In genomic region chr12:102303867-102304266, GRCm38 (mm10) we compare ENCODE assay signal across 12 mouse cellular contexts. TPM values are rescaled to one million over a fixed set of nuclear protein-coding genes. Genes with fewer than 3 reads are reported as not detected.
DNase-seq lines count a peak whose midpoint lies in the region; ATAC-seq and TF ChIP-seq lines count a peak whose summit lies in the region.
"Had no signal": no experiment of that assay in that cellular context is flagged by ENCODE, and none has a peak within 500 bp of the region (broad histone marks: within the 10 kb centered on the region; RNA-seq: fewer than 3 reads in every experiment).

No protein-coding gene starts in this region.

- H3K4me2 ChIP-seq in intestine, embryonic 14.5 days (ENCODE audit: low read length) = 0 out of 2 replicates have a peak overlapping the region, but pooled peaks have one; percentile 6
- H3K4me2 ChIP-seq in intestine, postnatal 0 days (replicated peaks; ENCODE audit: low read depth) = no peak overlapping the region
- H3K4me2 ChIP-seq in midbrain, embryonic 11.5 days = no peak overlapping the region
- H3K4me2 ChIP-seq in limb, embryonic 15.5 days = no peak overlapping the region
- H3K4me2 ChIP-seq: liver, embryonic 11.5 days had no signal

- no peak overlapping the region for H3K9ac ChIP-seq in intestine, embryonic 14.5 days (ENCODE audit: low read length)
- H3K9ac ChIP-seq in intestine, postnatal 0 days (ENCODE audit: low read depth, low read length) = no peak overlapping the region
- H3K9ac ChIP-seq in midbrain, embryonic 11.5 days (ENCODE audit: low read length) = no peak overlapping the region
- no peak overlapping the region for H3K9ac ChIP-seq in limb, embryonic 15.5 days

- no peak for TF ChIP-seq CTCF in intestine, postnatal 0 days (IDR thresholded peaks at IDR 0.05; ENCODE audit: low read depth)

- H3K27ac ChIP-seq in intestine, embryonic 14.5 days (ENCODE audit: low read depth) = peak overlapping the region; percentile 17; the same call in 1 of the 2 replicates
- H3K27ac ChIP-seq in intestine, postnatal 0 days (ENCODE audit: low read depth, low read length) = no peak overlapping the region; the same call in 1 of the 2 replicates
- 0 out of 2 replicates have a peak overlapping the region, but pooled peaks have one; percentile 38 for H3K27ac ChIP-seq in midbrain, embryonic 10.5 days (replicated peaks)
- H3K27ac ChIP-seq in midbrain, embryonic 11.5 days (ENCODE audit: low read depth, low read length) = no peak overlapping the region
- 0 out of 2 replicates have a peak overlapping the region, but pooled peaks have one; percentile 51 for H3K27ac ChIP-seq in limb, embryonic 15.5 days

- H3K27me3 ChIP-seq in intestine, embryonic 14.5 days (replicated peaks; ENCODE audit: control insufficient read depth, insufficient read depth, low read length) = no peaks in the 10 kb centered on the region
- H3K27me3 ChIP-seq in intestine, postnatal 0 days (replicated peaks; ENCODE audit: control insufficient read depth, insufficient read depth, low read length) = no peaks in the 10 kb centered on the region
- H3K27me3 ChIP-seq in midbrain, embryonic 10.5 days (ENCODE audit: low read depth, poor library complexity, severe bottlenecking) = no peaks in the 10 kb centered on the region
- H3K27me3 ChIP-seq in midbrain, embryonic 11.5 days (ENCODE audit: control insufficient read depth, insufficient read depth, low read length) = no peaks in the 10 kb centered on the region
- H3K27me3 ChIP-seq in limb, embryonic 15.5 days = no peaks in the 10 kb centered on the region

- no peak; the same call in 1 of the 2 replicates for ATAC-seq in intestine, embryonic 14.5 days (replicated peaks; ENCODE audit: low FRiP score, low TSS enrichment, low read depth)
- no peak for ATAC-seq in intestine, postnatal 0 days
- no peak for ATAC-seq in midbrain, embryonic 11.5 days (ENCODE audit: low FRiP score)
- no peak for ATAC-seq in limb, embryonic 15.5 days (ENCODE audit: insufficient number of reproducible peaks, low FRiP score, low TSS enrichment, low read depth)

- no peaks in the 10 kb centered on the region for H3K9me3 ChIP-seq in intestine, embryonic 14.5 days (ENCODE audit: control insufficient read depth, low read length)
- H3K9me3 ChIP-seq in intestine, postnatal 0 days (ENCODE audit: control insufficient read depth) = no peaks in the 10 kb centered on the region
- no peaks in the 10 kb centered on the region for H3K9me3 ChIP-seq in midbrain, embryonic 10.5 days (replicated peaks)
- H3K9me3 ChIP-seq in midbrain, embryonic 11.5 days (ENCODE audit: control insufficient read depth, low read length) = no peaks in the 10 kb centered on the region
- H3K9me3 ChIP-seq in limb, embryonic 15.5 days = no peaks in the 10 kb centered on the region

- no peak overlapping the region for H3K4me3 ChIP-seq in intestine, embryonic 14.5 days (ENCODE audit: low read depth, low read length)
- no peak overlapping the region for H3K4me3 ChIP-seq in intestine, postnatal 0 days (ENCODE audit: low read depth, low read length)
- H3K4me3 ChIP-seq in midbrain, embryonic 10.5 days = no peak overlapping the region
- no peak overlapping the region for H3K4me3 ChIP-seq in midbrain, embryonic 11.5 days (ENCODE audit: low read depth, low read length)
- H3K4me3 ChIP-seq in limb, embryonic 15.5 days = no peak overlapping the region

- 19% methylated on average over 7 of the region's 7 CpGs for whole genome bisulfite sequencing in intestine, embryonic 14.5 days
- WGBS in intestine, postnatal 0 days = 37% methylated on average over 7 of the region's 7 CpGs
- WGBS in midbrain, embryonic 10.5 days = 67% methylated on average over 7 of the region's 7 CpGs
- WGBS in midbrain, embryonic 11.5 days = 63% methylated on average over 7 of the region's 7 CpGs
- 32% methylated on average over 7 of the region's 7 CpGs for WGBS in limb, embryonic 15.5 days

- no peaks in the 10 kb centered on the region for H3K36me3 ChIP-seq in intestine, embryonic 14.5 days (ENCODE audit: control insufficient read depth, insufficient read depth, low read length)
- no peaks in the 10 kb centered on the region for H3K36me3 ChIP-seq in intestine, postnatal 0 days (ENCODE audit: control insufficient read depth, insufficient read depth)
- no peaks in the 10 kb centered on the region for H3K36me3 ChIP-seq in midbrain, embryonic 10.5 days
- no peaks in the 10 kb centered on the region for H3K36me3 ChIP-seq in midbrain, embryonic 11.5 days (ENCODE audit: control insufficient read depth, insufficient read depth, low read length)
- no peaks in the 10 kb centered on the region for H3K36me3 ChIP-seq in limb, embryonic 15.5 days

- peaks cover 54% of the 10 kb centered on the region for H3K4me1 ChIP-seq in intestine, embryonic 14.5 days (replicated peaks; ENCODE audit: control insufficient read depth, insufficient read depth, low read length)
- H3K4me1 ChIP-seq in intestine, postnatal 0 days (replicated peaks; ENCODE audit: control insufficient read depth, insufficient read depth, low read length) = peaks cover 13% of the 10 kb centered on the region; the same call in 1 of the 2 replicates
- H3K4me1 ChIP-seq in midbrain, embryonic 10.5 days = peaks cover 31% of the 10 kb centered on the region
- H3K4me1 ChIP-seq in midbrain, embryonic 11.5 days (ENCODE audit: control insufficient read depth, insufficient read depth, low read length) = no peaks in the 10 kb centered on the region
- H3K4me1 ChIP-seq in limb, embryonic 15.5 days = peaks cover 46% of the 10 kb centered on the region

- intact Hi-C loops in gastrocnemius, postnatal 14 days (cut with DNase I; ENCODE audit: low total_unique reads) = no loop called here

- DNase-seq in gastrocnemius, postnatal 14 days = peak; percentile 36
- no peak for DNase-seq in gastrocnemius, postnatal 10 days
- DNase-seq in intestine, embryonic 14.5 days (ENCODE audit: low spot score) = no peak
- DNase-seq in midbrain, embryonic 10.5 days (ENCODE audit: low spot score) = no peak
- no peak for DNase-seq in midbrain, embryonic 11.5 days (ENCODE audit: low spot score, missing footprints)
- DNase-seq in layer of hippocampus, adult 18-20 months (ENCODE audit: low spot score in 2 of 2) = no peak
- DNase-seq: adrenal gland, adult 8-10 months; heart, postnatal 36 days; thymus, adult 2 months had no signal

RNA-seq across cellular contexts. Expression of gene Rin3, which starts 21.0 kb away (rescaled TPM):
- 10 to 100 TPM; 11.0 to 13.0 TPM for total RNA-seq in gastrocnemius, postnatal 14 days (2021)
- 10 to 100 TPM; 13.2 to 21.0 TPM for total RNA-seq in gastrocnemius, postnatal 10 days (2021)
- polyA plus RNA-seq in intestine, embryonic 14.5 days (2014; fragmentation: Nextera tagmentation; extraction: Ambion mirVana) = 13.4 and 14.6 TPM in 2 replicates
- polyA plus RNA-seq in intestine, postnatal 0 days (2015; fragmentation: Nextera tagmentation; extraction: Ambion mirVana) = 8.8 and 10.5 TPM in 2 replicates
- 4.2 and 4.6 TPM in 2 replicates for polyA plus RNA-seq in midbrain, embryonic 10.5 days (2016; fragmentation: Nextera tagmentation; extraction: Ambion mirVana)
- 3.3 and 4.8 TPM in 2 replicates for polyA plus RNA-seq in midbrain, embryonic 11.5 days (2014; fragmentation: Nextera tagmentation; extraction: Ambion mirVana)
- polyA plus RNA-seq in limb, embryonic 15.5 days (2015; fragmentation: Nextera tagmentation; extraction: Ambion mirVana) = 9.3 and 10.5 TPM in 2 replicates
- total RNA-seq in layer of hippocampus, adult 18-20 months (2021) = 1 to 10 TPM; 3.0 to 3.3 TPM

Comparison
In these comparisons a context has a peak if more than half of its experiments do, and no peak if none do; other contexts are left out.
1. H3K27ac ChIP-seq: peak in intestine, embryonic 14.5 days (single experiment), midbrain, embryonic 10.5 days (single experiment) and limb, embryonic 15.5 days (single experiment); none in intestine, postnatal 0 days (single experiment) and midbrain, embryonic 11.5 days (single experiment).